Mouse (Mus musculus) olfactory bulb, adult 2 months (tissue): ENCODE data around the gene Txndc5.

Experiments used
- CTCF ChIP-seq: fragments of 200-500 bp; IDR thresholded peaks from 2 replicates; pipeline ENCODE4 v1.5.1; 2012; ENCODE audit warnings: low read depth, mild to moderate bottlenecking, low read length, moderate library complexity; ENCODE audit not compliant: insufficient read depth
- POLR2A ChIP-seq: fragments of 200-500 bp; IDR thresholded peaks from 2 replicates; pipeline ENCODE4 v1.6.1; 2012; ENCODE audit warnings: mild to moderate bottlenecking, low read depth, low read length, moderate library complexity; ENCODE audit not compliant: insufficient read depth

DNA sequence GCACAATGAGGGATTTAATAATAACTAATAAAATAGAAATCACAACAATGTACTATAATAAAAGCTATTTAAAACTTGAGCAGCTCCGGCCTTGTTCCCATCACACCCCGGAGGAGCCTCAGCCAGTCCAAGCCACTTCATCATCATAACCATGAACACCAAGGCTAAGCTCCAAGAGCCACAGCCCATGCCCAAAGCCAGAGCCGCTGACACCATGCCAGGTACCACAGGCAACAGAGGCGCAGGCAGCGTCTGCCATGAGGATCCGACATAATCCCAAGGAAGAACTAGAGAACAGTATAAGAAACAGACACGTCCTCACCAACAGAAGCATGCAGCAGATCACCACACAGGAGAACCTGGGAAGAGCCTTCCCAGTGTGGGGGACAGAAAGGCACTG, 14.7 kb downstream of the Txndc5 start:
- TF ChIP-seq CTCF (no peak), POLR2A (no peak)
